Mouse (Mus musculus) liver, adult 2 months (tissue): ENCODE data around the gene Gipc2.

Source experiments
- CTCF ChIP-seq: fragments of 200-500 bp; IDR thresholded peaks from 2 replicates; pipeline ENCODE4 v1.5.1; 2011; ENCODE audit warnings: low read depth, low read length, control low read depth
- POLR2A ChIP-seq: fragments of 200-500 bp; IDR thresholded peaks from 2 replicates; pipeline ENCODE4 v1.6.1; 2011; ENCODE audit warnings: low read length, control low read depth; ENCODE audit not compliant: insufficient read depth; ENCODE audit errors: extremely low read depth

DNA sequence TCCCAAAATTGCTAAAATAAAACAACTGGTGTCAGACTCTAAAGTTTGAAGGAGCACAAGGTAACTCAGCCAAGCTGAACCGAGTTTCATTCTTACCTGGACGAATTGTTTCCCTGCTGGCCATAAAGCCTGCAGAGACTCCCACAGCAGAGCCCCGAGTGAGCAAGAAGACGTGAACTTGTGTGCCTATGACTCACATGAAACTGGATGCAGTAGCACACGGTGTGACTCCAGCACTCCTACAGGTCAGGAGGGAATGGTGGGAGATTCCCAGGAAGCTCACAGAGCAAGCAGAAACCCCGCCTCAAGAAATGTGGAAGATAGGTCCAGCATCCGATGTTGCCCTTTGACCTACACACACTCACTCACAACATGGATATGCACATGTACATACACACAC, 5.8 kb upstream of the Gipc2 start:
- TF ChIP-seq CTCF (no peak), POLR2A (no peak)
